Mouse (Mus musculus) midbrain, embryonic 14.5 days (tissue): ENCODE results near the gene Bcr. TPM values are rescaled to one million over a fixed set of nuclear protein-coding genes. Genes with fewer than 3 reads are reported as not detected.

Experiments
- ATAC-seq: fragments of 200-750 bp; cut with Nextera tagmentation; 2 replicates; pipeline ENCODE4 v1.8.0; 2017; ENCODE audit warnings: moderate number of reproducible peaks, moderate library complexity; ENCODE audit not compliant: low FRiP score, low TSS enrichment
- DNase-seq: peaks from one replicate; pipeline ENCODE4 v3.0.0-alpha.2; 2015
- H3K27ac ChIP-seq: fragments of 300-500 bp; sonication (generic); replicated peaks from 2 replicates; pipeline ENCODE4 v1.5.1; 2014; ENCODE audit warnings: mild to moderate bottlenecking, low read depth, low read length, moderate library complexity
- H3K27me3 ChIP-seq: fragments of 300-500 bp; sonication (generic); 2 replicates; pipeline ENCODE4 v1.6.1; 2014; ENCODE audit warnings: low read length, control low read depth, mixed read lengths; ENCODE audit not compliant: control insufficient read depth, insufficient read depth
- H3K36me3 ChIP-seq: fragments of 300-500 bp; sonication (generic); 2 replicates; pipeline ENCODE4 v1.6.1; 2014; ENCODE audit warnings: low read length, control low read depth; ENCODE audit not compliant: control insufficient read depth, insufficient read depth
- H3K4me1 ChIP-seq: fragments of 300-500 bp; sonication (generic); 2 replicates; pipeline ENCODE4 v1.6.1; 2014; ENCODE audit warnings: mild to moderate bottlenecking, antibody characterized with exemption, low read length, control low read depth; ENCODE audit not compliant: control insufficient read depth, insufficient read depth
- H3K4me2 ChIP-seq: fragments of 300-500 bp; sonication (generic); 2 replicates; pipeline ENCODE4 v1.6.1; 2014; ENCODE audit warnings: mild to moderate bottlenecking, low read length, moderate library complexity
- H3K4me3 ChIP-seq: fragments of 300-500 bp; sonication (generic); replicated peaks from 2 replicates; pipeline ENCODE4 v1.5.1; 2014; ENCODE audit warnings: low read depth, low read length
- H3K9ac ChIP-seq: fragments of 300-500 bp; sonication (generic); replicated peaks from 2 replicates; pipeline ENCODE4 v1.6.1; 2014; ENCODE audit warnings: mild to moderate bottlenecking, low read length, moderate library complexity
- H3K9me3 ChIP-seq: fragments of 300-500 bp; sonication (generic); 2 replicates; pipeline ENCODE4 v1.6.1; 2016; ENCODE audit warnings: low read length, control low read depth, mixed read lengths; ENCODE audit not compliant: control insufficient read depth
- WGBS: fragments of 180-500 bp; shearing (Covaris S2); extraction: QIAGEN DNeasy Blood & Tissue Kit; methylation state at CpG from one replicate; pipeline ENCODE4 v1.1.7; 2014; 5-methylcytosine and 5-hydroxymethylcytosine counted together
- polyA plus RNA-seq: library from polyadenylated mRNA; unstranded; fragments of >200 nt; fragmentation: Nextera tagmentation; extraction: Ambion mirVana; gene quantifications from 2 replicates; pipeline ENCODE4 v1.2.1, GENCODE M21; 2014

The Bcr gene
- polyA plus RNA-seq, 1 experiment from 2014 or later, result 22.8 TPM

DNA sequence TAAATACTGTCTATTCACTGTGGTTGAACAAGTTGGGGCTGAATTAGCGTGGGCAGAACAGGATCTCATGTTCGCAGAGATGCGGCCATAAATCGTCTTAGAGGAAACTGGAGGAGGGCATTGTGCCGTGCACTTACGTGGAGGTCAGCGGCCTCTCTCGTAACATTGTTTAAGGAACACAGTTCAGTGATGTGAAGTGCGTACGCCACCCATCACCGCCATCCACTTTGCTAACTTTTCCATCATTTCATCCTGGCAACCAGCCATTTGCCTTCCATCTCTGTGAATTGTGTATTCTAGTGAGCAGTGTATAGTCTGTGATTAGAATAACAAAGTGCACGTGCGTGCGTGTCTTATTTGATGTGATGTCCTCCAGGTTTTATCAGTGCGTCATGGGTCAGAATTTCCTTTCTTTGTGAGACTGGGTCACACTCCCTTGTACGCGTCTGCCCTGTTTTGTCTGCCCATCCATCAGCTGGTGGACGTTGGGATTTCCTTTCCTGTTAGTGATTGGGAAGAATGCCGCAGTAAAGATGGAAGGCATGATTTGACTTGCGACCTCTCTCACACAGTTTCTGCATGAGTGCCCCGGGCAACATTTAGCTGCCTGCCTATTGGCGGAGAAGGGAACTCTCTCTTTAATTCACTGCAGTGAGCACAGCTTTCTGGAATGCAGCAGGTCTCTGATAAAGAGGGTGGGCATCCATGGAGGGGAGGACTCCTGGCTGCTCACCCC, 33.0 kb downstream of the Bcr start:
- 0 out of 2 replicates have a peak overlapping the region, but pooled peaks have one; percentile 1 for H3K4me2 ChIP-seq
- no peak overlapping the region for H3K27ac ChIP-seq

DNA sequence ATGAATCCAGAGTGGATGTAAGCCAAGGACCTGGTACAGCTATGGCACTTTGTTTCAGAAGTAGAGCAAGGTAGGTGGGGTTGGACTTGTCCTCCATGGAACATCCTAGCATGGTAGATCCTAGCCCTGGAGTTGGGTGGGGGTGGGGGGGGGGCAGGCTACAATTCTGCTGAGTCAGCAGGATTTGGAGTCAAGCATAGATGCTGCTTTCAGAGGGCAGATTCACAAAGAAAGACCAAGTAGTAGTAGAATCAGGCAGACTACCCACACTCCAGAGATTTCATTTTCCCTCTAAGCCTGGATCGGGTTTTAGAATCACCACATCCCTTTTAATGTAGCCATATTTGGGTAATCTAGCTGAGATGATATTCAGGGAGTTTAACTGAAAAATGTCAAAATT, 33.9 kb downstream of the Bcr start:
- Histone ChIP-seq H3K27me3 (no peaks in the 10 kb centered on the region), H3K4me2 (no peak overlapping the region), H3K9me3 (no peaks in the 10 kb centered on the region), H3K4me1 (peaks cover 19% of the 10 kb centered on the region; the same call in 1 of the 2 replicates), H3K27ac (no peak overlapping the region), H3K9ac (no peak overlapping the region), H3K36me3 (no peaks in the 10 kb centered on the region), H3K4me3 (no peak overlapping the region)
- no peak for ATAC-seq
- DNase-seq, result no peak
- 100% methylated on average over 1 of the region's 1 CpGs for WGBS

More for the DNA sequence above, 33.0 kb downstream of the Bcr start:
- Histone ChIP-seq H3K36me3 (no peaks in the 10 kb centered on the region), H3K27me3 (no peaks in the 10 kb centered on the region), H3K4me3 (no peak overlapping the region), H3K9me3 (no peaks in the 10 kb centered on the region), H3K9ac (no peak overlapping the region), H3K4me1 (peaks cover 14% of the 10 kb centered on the region; the same call in 1 of the 2 replicates)
- 0 out of 2 replicates have a peak, but pooled peaks have one; percentile 36 for ATAC-seq
- 38% methylated on average over 22 of the region's 22 CpGs for WGBS
- peak; percentile 62 for DNase-seq

DNA sequence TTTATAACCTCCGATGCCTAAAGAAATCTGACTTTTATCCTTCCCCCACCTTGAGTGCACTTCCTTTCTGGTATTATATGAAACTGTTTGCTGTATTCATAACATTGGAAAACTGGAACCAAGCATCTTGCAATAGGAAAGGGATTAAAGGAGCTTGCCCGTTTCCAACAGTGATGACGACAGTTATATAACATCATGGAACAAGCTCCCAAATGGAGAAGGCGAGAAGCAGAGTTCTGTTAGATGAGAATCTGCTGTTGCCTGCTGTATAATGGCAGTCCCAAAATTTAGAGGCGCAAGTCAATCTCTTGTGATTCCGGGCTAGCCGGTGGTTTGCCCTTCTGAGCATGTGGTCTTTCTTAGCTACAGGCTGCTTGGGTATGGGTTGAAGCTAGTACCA, 34.8 kb downstream of the Bcr start:
- no peak for ATAC-seq
- Histone ChIP-seq H3K27ac (no peak overlapping the region), H3K4me2 (no peak overlapping the region), H3K9me3 (no peaks in the 10 kb centered on the region), H3K4me3 (no peak overlapping the region), H3K27me3 (no peaks in the 10 kb centered on the region), H3K4me1 (peaks cover 22% of the 10 kb centered on the region; the same call in 1 of the 2 replicates), H3K9ac (no peak overlapping the region), H3K36me3 (no peaks in the 10 kb centered on the region)
- no peak for DNase-seq
- 94% methylated on average over 7 of the region's 7 CpGs for WGBS

DNA sequence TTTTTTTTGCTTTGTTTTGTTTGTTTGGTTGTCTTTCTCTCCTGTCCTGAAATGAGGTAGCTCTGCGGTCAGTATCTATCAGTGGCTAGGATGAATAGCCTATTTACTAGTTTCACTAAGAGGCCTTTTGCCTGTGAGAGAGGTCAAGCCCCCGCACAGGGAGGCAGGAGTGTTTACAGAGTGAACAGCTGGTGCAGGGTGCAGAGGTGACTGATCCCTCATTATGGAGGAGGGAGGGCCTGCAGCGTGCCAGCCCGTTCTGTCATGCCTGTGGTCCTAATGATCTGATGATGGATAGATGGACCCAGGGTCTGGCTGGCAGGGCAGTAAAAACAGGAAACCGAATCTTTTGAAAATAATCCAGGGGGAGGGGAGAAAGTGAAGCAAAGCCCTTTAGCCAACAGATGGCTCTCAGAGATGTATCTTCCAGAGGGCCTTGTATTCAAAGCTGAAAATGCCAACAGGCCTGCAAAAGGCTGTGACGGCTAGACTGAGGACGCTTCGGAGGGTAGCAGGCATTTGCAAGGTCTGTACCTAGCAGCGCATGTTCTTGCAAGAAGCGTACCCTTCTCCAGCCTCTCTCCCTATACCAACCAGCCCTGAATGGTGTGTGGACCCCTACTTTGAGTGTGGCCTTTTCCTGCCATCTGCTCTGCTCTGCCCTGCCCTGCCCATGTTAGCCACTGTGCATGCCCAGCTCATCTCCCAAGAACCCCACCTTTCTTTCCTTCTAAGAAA, 38.2 kb downstream of the Bcr start:
- no peak overlapping the region for H3K4me3 ChIP-seq
- peaks cover 29% of the 10 kb centered on the region for H3K4me1 ChIP-seq
- no peaks in the 10 kb centered on the region for H3K36me3 ChIP-seq
- WGBS, result 33% methylated on average over 10 of the region's 10 CpGs
- DNase-seq (peak; percentile 31), ATAC-seq (peak; percentile 37; the same call in 1 of the 2 replicates)
- no peaks in the 10 kb centered on the region for H3K9me3 ChIP-seq
- H3K27ac ChIP-seq, result peak overlapping the region; percentile 39; the same call in 1 of the 2 replicates
- H3K27me3 ChIP-seq, result no peaks in the 10 kb centered on the region
- no peak overlapping the region for H3K9ac ChIP-seq
- no peak overlapping the region for H3K4me2 ChIP-seq

DNA sequence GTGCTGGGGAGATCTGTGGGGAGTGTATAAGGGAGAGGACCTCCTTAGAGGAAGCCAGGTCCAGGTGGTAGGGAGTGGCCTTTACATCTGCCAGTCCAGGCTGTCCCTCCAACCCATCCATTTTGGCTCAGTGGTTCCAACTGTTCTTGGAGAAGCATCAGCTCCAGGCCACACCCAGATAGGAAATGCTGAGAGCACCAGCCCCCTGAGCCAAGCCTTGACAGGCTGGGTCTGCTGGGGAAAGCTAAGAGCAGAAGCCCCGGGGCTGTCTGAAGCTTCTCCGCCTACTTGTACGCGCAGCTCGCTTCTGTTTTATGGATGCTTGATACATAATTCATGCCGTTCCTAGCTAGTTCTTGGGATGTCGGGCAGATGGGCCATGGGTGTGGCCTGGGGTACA, 39.9 kb downstream of the Bcr start:
- H3K4me1 ChIP-seq, result peaks cover 42% of the 10 kb centered on the region
- H3K27ac ChIP-seq, result peak overlapping the region; percentile 20; the same call in 1 of the 2 replicates
- H3K36me3 ChIP-seq, result no peaks in the 10 kb centered on the region
- no peak overlapping the region for H3K4me3 ChIP-seq
- peak; percentile 53 for DNase-seq
- ATAC-seq, result peak; percentile 44; the same call in 1 of the 2 replicates
- no peak overlapping the region for H3K4me2 ChIP-seq
- no peak overlapping the region for H3K9ac ChIP-seq
- WGBS, result 41% methylated on average over 7 of the region's 7 CpGs
- H3K9me3 ChIP-seq, result no peaks in the 10 kb centered on the region
- H3K27me3 ChIP-seq, result no peaks in the 10 kb centered on the region

DNA sequence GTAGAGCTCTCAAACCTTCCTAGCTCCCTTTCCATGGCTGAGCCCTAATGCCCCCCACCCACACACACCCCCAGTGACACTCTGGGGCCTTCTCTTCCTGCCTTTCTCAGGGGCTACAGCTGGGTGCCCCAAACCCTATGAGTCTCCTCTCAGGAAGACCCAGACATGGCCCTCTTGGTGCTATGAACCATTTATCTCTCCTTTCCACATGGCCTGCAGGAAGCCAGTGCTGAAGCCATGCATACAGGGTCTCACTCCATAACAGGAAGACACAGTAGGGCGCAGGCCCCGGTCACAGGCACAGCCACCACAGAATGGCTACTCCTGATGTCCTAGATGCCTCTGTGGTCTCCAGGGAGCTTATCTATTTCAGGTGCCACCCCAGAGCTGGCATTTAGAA, 43.1 kb downstream of the Bcr start:
- ATAC-seq, result no peak
- Histone ChIP-seq H3K27me3 (no peaks in the 10 kb centered on the region), H3K4me2 (no peak overlapping the region), H3K27ac (no peak overlapping the region), H3K4me1 (peaks cover 43% of the 10 kb centered on the region), H3K36me3 (no peaks in the 10 kb centered on the region), H3K4me3 (no peak overlapping the region), H3K9me3 (no peaks in the 10 kb centered on the region), H3K9ac (no peak overlapping the region)
- DNase-seq, result no peak
- 84% methylated on average over 2 of the region's 2 CpGs for WGBS

DNA sequence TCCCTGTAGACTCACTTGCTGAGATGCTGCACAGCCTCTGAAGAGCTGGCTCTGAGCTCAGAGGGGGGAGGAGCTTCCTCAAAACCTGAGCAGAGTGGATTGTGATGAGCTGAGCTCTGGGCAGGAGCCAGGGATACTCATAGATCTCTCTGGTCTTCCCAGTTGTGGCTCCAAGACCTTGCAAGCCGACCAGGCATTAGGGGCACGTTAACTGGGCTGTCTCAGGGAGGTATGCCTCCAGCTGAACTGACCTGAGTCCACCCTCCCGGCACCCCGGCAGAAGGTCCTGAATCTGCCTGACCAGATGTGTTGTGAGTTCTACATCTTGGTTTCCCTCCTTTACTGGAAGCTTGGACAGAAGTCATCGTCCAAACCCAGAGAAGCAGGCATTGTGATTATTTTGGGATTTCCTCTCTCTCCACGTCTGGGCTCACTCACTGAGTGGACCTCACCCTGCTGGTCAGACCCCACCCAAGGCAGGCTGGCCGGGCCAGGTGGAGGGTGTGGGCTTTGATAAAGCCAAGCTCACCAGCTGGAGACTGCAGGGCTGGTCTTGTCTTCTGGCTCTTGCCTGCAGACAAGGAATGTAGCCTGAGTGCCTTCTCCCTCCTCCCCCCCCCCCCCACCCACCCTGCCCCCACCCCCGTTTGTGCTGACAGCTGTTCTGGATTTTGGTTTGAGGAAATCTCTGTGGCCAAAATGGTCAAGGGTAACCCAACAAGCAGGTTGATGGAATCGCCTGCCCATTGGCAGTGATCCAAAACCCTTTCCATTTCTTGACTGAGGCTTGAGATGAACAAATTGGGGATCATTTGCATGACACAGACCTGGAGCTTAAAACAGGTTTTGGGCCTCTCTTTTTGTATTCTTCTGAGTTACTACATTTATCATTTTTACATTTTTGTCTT, 44.1 kb downstream of the Bcr start:
- Histone ChIP-seq H3K27me3 (no peaks in the 10 kb centered on the region), H3K4me2 (no peak overlapping the region), H3K27ac (no peak overlapping the region), H3K4me1 (peaks cover 39% of the 10 kb centered on the region), H3K36me3 (no peaks in the 10 kb centered on the region), H3K9me3 (no peaks in the 10 kb centered on the region), H3K9ac (no peak overlapping the region), H3K4me3 (no peak overlapping the region)
- ATAC-seq, result peak; percentile 47; the same call in 1 of the 2 replicates
- WGBS, result 73% methylated on average over 9 of the region's 9 CpGs
- DNase-seq, result no peak

DNA sequence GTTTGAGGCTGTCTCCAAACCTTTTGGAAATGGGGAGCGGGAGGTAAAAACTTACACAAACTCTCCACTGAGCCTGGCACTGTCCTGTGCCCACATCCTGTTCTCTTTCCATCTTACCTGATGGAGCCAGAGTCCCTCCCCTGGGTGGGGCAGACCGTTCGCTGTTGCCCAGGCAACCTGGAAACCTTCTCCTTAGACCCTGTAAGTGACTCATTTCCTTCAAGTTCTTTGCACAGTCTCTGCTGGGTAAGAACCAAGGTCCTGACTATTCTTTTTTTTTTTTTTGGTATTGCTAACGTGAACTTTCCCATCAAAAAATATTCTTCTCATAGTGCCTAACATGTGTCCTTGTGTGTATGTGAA, 44.7 kb downstream of the Bcr start:
- Histone ChIP-seq H3K4me2 (no peak overlapping the region), H3K4me3 (no peak overlapping the region), H3K36me3 (no peaks in the 10 kb centered on the region), H3K9ac (no peak overlapping the region), H3K9me3 (no peaks in the 10 kb centered on the region), H3K4me1 (peaks cover 37% of the 10 kb centered on the region), H3K27me3 (no peaks in the 10 kb centered on the region), H3K27ac (no peak overlapping the region)
- DNase-seq (no peak), ATAC-seq (no peak)
- 74% methylated on average over 4 of the region's 4 CpGs for WGBS
